Mouse (Mus musculus): ENCODE measurements around the gene Baiap2. TPM values are rescaled to one million over a fixed set of nuclear protein-coding genes. Genes with fewer than 3 reads are reported as not detected.

Gene Baiap2
- total RNA-seq, 2 experiments from 2014 or later = 259 to 273 TPM

DNA sequence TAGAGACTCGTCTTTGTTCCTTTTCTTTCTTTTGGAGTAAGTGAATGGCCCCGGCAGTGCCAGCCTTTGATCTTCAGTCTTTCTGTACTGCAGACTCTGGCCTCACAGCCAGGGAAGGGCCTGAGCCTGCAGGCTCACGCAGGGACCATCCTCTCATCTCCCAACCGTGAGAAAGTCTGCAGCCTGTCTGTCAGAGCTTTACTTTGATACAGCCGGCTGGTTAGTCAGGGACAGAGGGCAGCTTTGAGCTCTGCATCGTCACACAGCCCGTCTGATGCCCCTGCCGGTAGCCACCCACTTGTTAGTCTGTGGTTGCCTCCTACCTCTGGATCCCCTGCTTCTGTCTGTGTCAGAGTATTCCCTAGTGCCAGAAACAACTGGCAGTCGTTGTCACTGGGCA lies 22.5 kb downstream of the Baiap2 start:
- intact Hi-C loops (cut with DNase I) = no loop called here
- no peak for DNase-seq (ENCODE audit: low spot score in 2 of 2)

DNA sequence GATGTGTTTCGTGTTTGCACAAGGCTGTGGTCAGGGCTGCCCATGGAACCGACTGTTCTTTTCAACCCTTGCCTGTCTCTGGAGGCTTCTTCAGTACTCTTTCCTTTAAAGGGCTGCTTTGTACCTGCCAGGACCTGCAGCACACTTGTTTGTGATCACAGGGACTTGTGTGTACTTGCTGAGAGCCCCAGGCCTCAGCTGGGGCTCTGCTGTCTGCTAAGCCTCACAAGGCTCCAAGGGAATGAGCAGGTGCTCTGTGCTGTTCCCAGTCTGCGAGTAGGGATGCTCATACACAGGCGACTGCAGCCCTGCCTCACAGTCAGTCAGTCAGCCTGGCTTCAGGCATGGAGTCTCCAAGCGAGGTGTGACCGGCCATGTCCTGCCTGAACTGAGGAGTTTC lies 23.7 kb downstream of the Baiap2 start:
- DNase-seq (ENCODE audit: low spot score in 2 of 2) = no peak
- intact Hi-C loops (cut with DNase I) = no loop called here

DNA sequence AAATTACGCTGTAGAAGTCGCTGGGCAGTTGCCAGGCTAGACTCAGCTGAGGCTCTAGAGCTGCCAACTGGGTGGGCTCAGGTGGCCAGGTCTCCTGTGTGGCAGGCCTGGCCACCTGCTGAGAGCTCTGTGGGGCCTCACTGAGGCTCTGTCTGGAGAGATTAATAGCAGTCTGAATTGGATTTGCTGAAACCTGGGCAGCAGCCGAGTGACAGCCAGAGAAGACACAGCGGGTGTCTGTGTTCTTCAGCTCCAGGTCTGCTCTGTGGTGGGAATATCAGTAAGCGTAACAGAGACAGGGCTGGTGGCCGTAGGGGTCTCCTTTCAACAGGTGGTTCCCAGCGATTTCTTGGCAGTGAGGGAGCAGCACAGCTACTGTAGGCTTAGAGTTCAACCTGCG lies 24.8 kb downstream of the Baiap2 start:
- no peak for DNase-seq (ENCODE audit: low spot score in 2 of 2)
- intact Hi-C loops (cut with DNase I) = no loop called here

DNA sequence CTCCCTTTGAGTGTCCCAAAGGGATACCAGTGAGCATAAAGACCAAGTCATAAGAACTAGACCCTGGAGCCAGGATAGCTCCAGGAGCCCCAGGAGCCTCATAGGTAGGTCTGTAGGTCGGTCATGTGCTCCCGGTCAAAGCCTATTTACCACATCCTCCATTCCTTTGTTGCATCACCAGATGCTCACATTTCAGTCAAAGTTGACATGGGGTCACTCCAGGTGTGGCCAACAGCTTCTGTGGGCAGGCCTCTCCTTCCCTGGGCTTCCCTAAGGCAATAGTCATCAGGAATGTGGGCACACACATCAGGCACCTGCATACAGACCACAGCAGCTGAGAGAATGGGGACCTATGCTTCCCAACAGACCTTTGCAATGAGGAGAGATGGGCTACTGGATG lies 25.3 kb downstream of the Baiap2 start:
- intact Hi-C loops (cut with DNase I) = no loop called here
- DNase-seq (ENCODE audit: low spot score in 2 of 2) = no peak

DNA sequence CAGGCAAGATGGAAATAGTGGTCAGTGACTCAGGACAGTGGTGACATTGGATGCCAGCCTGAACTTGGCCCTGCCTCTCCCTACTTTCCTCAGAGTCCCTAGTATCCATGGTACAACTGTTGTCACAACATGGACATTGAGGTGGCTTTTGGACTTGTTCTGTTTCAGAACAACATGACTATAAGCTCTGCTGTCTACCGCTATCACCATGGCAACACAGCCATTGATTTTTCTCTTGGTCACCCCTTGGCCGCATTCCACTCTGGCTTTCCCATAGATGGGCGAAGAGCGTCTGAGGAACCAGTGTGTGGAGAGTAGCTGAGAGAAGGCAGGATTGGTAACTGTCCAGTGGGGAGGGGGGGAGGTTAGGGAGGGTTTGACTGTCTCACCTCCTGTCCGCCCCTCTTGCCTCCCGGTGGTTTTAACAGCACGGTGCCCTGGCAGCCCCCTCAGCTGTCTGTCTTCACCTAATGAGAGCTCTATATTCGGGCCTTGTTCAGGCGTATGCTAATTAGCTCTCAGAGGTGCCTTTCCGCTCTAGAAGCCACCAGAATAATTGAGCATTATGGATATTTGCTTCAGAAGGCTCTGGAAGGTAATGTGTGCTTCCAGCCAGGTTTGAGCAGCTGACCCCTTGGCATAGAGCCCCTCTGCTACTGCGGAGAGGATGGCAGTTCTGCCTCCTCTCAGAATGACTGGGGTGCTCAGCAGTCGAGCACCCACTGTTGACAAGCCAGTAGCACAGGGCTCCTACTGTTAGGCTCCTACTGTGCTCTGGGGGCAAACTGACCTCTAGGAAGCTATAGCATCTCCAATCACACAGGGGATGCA lies 27.7 kb downstream of the Baiap2 start:
- DNase-seq (ENCODE audit: low spot score in 2 of 2) = no peak
- intact Hi-C loops (cut with DNase I) = no loop called here

DNA sequence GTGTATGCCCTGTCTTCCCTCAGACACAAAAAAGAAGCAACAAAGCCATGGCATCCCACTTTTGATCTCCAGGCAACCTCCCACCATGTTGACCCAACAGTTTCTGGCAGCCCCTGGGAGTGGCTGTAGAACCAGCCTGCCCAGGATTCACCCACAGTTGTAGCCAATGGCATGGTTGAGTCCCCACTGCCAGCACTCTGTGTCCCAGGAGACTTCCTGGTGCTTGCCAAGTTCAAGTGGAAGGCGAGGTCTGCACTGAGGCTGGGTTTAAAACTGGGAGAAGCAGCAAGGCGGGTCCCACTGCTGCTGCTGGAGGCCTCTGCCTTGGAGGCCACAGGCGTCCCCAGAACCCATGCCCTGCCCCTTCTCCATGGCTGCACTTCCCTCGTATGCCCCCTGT lies 31.2 kb downstream of the Baiap2 start:
- intact Hi-C loops (cut with DNase I) = no loop called here

DNA sequence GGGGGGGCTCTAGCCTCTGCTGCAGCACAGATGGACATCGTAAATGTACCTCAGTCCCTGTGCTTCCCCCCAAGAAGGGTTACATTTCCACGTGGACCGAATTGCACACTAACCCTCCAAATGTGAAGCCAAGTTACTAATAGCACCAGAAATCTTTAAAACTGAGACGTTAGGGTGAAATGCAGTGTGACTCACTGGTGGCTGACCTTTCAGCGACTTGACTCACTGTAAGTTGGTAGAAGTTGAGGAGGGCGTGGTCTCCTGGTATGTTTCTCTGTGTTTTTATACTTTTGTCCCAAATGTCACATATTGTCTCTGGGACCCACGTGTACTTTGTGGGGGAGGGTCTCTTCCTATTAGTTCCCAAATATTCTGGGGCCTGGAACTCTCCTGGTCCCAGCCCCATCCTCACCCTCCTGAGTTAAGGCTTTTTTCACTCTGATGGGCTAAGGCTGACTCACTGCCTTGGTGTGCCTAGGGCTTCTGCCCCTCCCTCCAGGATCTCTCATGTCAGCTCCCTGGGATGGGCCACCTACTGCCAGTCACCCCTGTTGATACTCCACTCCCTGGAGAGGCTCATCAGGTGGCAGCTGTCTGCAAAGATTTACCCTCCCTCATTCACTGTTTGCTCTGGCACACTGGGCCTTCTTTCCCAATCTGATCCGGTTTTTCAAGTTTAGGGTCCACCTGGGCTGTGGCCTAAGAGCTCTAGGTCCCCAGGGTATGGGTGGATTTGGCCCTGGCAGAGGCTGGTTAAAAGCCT lies 33.4 kb downstream of the Baiap2 start:
- DNase-seq (ENCODE audit: low spot score in 2 of 2) = no peak
- intact Hi-C loops (cut with DNase I) = no loop called here

More for the DNA sequence above, 31.2 kb downstream of the Baiap2 start:
- DNase-seq (ENCODE audit: low spot score in 2 of 2) = no peak

DNA sequence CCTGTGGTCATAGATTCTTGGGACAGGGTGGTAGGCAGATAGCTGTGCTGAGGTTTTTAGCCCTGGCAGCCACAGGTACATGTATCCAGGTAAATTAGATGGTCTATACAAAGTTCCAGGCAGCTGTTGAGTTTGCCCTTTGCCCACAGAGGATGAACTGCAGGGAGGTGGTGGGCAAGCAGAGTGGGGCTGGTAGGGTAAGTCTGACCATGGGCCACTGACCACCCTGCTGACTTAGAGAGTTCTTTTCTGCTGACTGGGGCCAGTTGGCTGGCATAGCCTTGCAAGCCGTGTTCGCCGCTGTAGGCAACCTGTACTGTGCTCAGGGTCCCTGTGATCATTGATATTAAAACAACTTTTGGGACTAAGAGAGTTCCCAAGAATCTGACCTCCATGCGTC lies 36.1 kb downstream of the Baiap2 start:
- intact Hi-C loops (cut with DNase I) = no loop called here
- DNase-seq (ENCODE audit: low spot score in 2 of 2) = no peak

DNA sequence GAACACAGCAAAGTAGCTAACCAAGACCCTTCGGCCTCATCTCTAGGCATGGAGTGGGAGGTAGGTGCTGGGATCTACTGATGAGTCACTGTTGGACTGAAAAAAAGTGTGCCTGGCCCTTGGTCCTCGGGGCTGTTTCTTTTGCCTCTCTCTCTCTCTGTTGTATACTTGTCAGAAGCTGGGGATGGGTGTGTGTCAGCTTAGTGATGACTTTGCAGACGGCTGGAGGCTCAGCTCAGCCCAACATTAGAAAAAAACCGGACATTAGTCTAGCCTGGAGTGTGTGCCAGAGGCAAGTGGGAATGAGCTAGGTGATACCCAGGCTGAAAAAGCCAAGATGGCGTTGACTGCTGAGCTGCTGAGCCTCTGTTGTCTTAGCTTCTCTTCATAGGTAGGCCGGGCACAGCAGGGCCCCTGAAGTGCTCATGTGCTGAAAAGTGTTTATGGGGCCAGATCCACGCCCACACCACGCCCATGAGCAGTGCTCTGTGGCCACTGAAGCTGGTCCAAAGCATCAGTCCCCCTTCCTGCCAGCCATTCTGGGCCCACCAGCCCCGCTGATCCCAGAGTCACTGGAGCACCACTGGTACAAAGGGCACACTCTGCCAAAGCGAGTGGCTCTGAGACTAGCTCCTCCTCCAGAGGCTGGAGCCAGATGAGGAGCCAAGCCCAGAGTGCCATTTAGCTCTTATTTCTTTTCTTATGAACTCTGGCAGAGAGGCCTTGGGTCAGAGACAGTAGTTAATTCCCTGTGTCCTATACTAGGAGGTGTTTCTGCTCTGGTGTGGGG lies 37.2 kb downstream of the Baiap2 start:
- intact Hi-C loops (cut with DNase I) = no loop called here
- no peak for DNase-seq (ENCODE audit: low spot score in 2 of 2)

DNA sequence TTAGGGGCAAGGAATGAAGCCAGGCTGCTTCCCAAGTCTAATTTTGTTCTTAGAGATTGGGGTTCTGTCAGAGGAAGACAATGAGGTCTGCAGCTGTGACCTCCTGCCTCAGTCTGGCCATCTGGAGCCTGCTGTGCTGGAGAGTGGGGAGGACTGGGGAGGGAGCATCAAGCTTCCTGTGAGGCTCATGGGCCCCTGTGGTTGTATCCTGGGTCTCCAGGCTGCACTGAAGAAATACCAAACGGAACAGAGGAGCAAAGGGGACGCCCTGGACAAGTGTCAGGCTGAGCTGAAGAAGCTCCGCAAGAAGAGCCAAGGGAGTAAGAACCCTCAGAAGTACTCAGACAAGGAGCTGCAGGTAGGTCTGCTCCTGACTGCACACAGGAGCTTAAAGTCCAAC lies 39.2 kb downstream of the Baiap2 start:
- intact Hi-C loops (cut with DNase I) = no loop called here
- no peak for DNase-seq (ENCODE audit: low spot score in 2 of 2)

DNA sequence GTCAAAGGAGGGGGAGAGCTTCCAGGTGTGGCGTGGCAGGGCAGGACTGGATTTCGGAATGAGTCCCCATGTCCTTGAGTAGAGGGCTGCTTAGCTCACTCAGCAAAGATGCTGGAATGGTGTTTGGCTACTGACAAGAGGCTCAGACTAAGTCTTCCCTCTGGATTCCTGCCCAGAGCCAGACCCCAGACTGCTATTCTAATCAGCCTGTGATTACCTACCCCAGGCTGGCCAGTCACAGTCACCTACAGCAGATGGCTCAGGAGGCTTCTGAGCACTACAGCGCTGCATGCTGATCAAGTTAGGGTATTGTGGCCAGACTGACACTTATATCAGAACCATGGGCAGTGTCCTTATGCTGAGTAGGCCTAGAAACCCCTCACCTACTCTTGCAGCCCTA lies 39.7 kb downstream of the Baiap2 start:
- intact Hi-C loops (cut with DNase I) = no loop called here
- DNase-seq (ENCODE audit: low spot score in 2 of 2) = no peak

DNA sequence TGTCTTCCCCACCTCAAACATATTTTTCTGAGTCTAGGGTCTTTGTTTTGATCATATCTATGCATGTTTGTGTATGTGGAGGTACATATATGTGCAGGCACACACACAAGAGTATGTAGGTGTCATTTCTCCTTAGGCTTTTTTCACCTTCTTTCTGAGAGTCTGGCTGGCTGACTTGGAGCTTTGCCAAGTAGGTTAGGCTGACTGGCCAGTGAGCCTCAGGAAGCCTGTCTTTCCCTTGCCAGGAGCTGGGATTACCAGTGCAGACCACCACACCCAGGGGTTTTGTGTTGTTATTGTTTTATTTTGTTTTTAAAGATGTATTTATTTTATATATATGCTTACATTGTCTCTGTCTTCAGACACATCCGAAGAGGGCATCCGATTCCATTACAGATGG lies 40.6 kb downstream of the Baiap2 start:
- DNase-seq (ENCODE audit: low spot score in 2 of 2) = no peak
- intact Hi-C loops (cut with DNase I) = no loop called here

DNA sequence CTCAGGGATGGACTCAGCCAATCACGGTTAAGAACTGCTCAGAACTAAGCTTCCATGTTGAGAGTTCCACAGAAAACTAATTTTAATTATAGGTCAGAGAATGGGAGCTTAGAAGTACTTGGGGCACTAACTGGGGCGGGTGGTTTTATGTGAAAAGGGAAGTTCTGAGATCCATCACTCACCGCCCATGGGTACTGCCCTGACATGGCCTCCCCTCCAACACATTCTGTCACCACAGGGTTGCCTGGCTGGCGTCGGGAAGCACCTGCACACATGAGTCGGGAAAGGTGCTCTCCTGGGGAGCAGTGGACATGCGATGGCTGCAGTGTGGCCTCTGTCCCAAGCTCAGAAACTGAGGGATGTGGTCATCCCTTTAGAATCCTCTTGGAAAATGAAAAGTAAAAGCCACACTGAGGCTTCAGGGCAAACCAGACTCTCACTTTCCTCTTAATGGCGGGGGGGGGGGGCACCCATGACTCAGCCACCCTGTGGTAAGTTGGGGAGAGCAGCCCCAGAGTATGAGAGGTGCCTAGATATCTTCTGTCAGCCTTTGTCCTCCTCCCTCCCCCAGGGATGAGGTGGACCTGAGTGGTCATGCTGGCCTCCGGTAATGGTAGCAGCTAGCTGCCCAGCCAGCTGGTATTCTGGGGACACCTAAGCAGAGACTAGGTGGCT lies 44.3 kb downstream of the Baiap2 start:
- intact Hi-C loops (cut with DNase I) = no loop called here
- DNase-seq (ENCODE audit: low spot score in 2 of 2) = no peak

DNA sequence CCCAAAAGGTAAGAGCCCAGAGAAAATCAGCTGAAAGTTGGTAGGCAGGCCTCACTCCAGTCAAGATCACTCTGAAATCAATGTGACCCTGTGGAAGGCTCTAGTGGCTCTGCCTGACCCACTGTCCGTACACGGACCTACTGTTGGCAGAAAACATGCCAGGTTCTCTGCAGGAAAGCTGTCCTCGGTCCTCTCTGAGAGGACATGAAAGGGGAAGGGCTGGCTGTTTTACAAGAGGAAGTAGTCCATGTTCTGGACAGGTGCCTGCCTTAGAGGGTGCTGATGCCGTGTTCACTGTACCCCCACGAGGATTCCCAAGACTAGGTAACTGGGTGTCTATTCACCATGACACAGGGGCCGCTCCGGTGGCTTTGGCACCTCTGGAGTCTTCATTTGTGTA lies 45.3 kb downstream of the Baiap2 start:
- DNase-seq (ENCODE audit: low spot score in 2 of 2) = no peak
- intact Hi-C loops (cut with DNase I) = no loop called here

DNA sequence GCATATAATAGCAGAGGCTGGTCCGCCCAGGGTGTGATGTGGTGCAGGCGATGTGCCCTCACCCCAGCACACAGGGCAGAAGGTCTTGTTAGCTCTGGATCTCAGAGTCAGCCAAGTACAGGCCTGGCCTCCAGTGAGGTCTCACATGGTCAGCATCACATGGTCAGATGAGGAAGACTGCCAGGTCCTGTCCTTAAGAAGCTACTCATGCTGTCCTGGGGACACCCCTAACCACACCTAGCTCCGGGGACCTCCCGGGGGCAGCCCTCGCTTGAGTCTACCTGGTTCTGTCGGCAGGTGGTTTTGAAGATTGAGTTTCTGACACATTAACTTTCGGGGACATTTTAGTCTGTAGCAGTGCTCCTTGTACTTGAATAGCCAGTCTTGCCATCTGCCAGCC lies 45.8 kb downstream of the Baiap2 start:
- intact Hi-C loops (cut with DNase I) = no loop called here
- DNase-seq (ENCODE audit: low spot score in 2 of 2) = no peak

DNA sequence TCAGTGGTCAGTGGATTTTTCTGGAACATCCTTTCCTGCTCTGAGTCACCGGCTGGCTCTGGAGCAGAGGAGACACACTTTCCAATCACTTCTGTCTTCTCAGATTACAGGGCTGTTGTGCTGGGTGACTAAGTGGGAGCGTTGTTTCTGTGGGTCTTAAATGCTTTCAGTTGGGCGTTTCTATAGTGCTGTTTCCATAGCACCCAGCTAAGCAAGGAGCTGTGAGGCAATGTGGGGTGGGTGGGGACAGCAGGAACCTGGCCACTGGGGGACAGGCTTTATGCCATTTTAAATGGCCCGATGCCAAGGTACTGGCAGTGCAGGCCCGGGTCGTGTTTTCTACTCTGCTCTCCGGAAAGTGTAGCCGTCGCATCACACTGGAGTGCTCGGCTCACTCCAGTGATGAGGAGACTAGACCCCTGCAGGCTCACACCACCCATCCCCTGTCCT lies 46.6 kb downstream of the Baiap2 start:
- peak; percentile 62 to 89 for DNase-seq (ENCODE audit: low spot score in 2 of 2)
- intact Hi-C loops (cut with DNase I) = no loop called here

DNA sequence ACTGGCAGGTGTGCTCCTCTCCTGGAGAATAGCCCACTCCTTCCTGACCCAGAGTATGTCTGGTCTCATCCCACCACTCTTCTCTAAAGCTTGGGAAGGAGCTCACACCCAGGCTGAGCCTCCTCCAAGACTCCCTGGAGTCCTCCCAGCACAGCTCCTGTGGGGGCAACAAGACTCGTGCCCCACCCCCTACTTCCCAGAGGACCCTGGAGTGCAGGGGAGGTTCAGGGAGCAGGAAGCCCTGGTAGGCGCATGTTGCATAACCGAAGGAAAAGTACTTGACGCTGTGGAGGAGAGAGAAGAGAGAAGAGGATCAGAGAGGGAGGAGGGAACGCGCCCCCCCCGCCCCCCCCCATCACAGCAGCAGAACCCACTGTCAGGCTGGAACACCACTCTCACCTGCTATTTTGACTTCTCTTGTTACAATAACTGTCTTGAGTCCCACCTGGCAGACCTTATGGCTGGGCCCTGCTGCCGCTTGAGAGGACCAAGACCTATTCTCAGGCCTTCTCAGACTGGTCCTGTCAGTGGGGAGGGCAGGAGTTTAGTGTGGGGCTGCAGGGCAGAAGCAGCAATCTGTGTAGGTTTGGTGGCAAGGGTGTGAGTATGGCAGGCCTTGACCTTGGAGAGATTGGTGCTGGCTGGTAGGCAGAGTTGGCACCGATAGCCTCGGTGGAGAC lies 48.2 kb downstream of the Baiap2 start:
- DNase-seq (ENCODE audit: low spot score in 2 of 2) = peak in 1 of 2 experiments; percentile 75
- intact Hi-C loops (cut with DNase I) = loop anchor here (1.0 to 2.0 kb wide), 4 partner anchors 30 to 81 kb away; partner anchors contain the start of gene Baiap2

DNA sequence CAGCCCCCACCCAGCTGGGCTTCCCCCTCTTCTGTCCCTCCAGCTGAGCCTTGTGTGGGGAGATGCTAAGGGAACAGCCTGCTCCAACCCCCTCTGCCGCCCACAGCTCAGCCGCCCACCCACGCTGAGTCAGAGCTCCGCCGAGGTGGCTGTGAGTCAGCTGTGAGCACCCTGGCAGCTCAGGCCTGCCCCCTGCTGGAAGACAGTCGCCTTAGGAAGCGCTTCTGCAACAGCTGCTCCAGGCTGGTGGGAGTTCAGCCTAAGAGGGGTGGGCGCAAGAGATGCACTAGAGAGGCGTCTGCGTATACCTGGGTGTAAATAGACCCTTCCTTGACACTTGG lies 48.7 kb downstream of the Baiap2 start:
- intact Hi-C loops (cut with DNase I) = loop anchor here (1.0 to 2.0 kb wide), 4 partner anchors 31 to 82 kb away; partner anchors contain the start of gene Baiap2
- DNase-seq (ENCODE audit: low spot score in 2 of 2) = peak; percentile 95 to 98

DNA sequence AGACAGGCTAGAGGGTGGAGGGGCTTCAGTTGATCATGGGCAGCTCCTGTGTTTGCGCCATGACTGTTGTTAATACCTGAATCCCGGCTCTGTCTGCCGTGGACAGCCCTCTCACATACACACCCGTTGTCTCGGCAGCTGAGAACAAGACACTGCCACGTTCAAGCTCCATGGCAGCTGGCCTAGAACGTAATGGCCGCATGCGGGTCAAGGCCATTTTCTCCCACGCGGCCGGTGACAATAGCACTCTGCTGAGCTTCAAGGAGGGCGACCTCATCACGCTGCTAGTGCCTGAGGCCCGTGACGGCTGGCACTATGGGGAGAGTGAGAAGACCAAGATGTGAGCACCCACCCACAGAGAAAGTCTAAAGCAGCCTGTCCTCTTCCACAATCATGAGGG lies 54.8 kb downstream of the Baiap2 start:
- intact Hi-C loops (cut with DNase I) = no loop called here

More for the DNA sequence above, 54.8 kb downstream of the Baiap2 start:
- DNase-seq (ENCODE audit: low spot score in 2 of 2) = no peak

Measured in left cerebral cortex, postnatal 25 days (tissue).